ENCODE assay signal across 10 mouse cellular contexts in the genomic region with DNA sequence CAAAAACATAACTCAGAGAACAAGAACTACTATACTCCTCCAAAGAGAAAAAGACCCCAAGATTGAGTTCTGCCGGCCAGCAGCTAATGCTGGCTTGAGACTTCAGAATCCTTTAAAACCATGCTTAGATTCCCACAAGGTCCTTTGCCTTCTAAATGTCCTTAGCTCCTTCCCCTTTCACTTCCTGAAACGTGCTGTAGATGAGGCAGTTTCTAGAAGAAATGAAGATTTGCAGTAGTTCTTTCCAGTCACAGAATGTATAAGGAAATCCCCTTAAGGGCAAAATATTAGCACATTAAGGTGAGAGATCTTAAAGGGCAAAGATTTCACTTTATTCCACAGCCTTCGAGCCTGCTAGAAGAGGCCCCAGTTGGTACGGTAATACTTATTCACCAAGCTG. TPM values are rescaled to one million over a fixed set of nuclear protein-coding genes. Genes with fewer than 3 reads are reported as not detected.
DNase-seq lines count a peak whose midpoint lies in the region; ATAC-seq and TF ChIP-seq lines count a peak whose summit lies in the region.
"Had no signal": no experiment of that assay in that cellular context is flagged by ENCODE, and none has a peak within 500 bp of the region (broad histone marks: within the 10 kb centered on the region; RNA-seq: fewer than 3 reads in every experiment).

No protein-coding gene starts in this region.

- TF ChIP-seq RAD21 in MEL (IDR thresholded peaks at IDR 0.05; ENCODE audit: low read depth, low read length), result no peak

- H3K27ac ChIP-seq in kidney, embryonic 15.5 days, result peak overlapping the region; percentile 98
- H3K27ac ChIP-seq in MEL (ENCODE audit: control insufficient read depth, low read depth, low read length), result no peak overlapping the region
- peak overlapping the region; percentile 96 for H3K27ac ChIP-seq in embryonic facial prominence, embryonic 14.5 days (replicated peaks; ENCODE audit: low read depth, low read length)
- H3K27ac ChIP-seq in liver, postnatal 0 days (ENCODE audit: low read depth), result peak overlapping the region; percentile 92

- WGBS in kidney, embryonic 15.5 days, result 82% methylated on average over 4 of the region's 4 CpGs
- 79% methylated on average over 4 of the region's 4 CpGs for WGBS in embryonic facial prominence, embryonic 14.5 days
- 75% methylated on average over 4 of the region's 4 CpGs for WGBS in liver, postnatal 0 days (ENCODE audit: insufficient replicate concordance)

- no peak for TF ChIP-seq EP300 in MEL (IDR thresholded peaks at IDR 0.05; ENCODE audit: low read depth in 1 of 2, low read length in 2 of 2)
- TF ChIP-seq EP300 in liver, postnatal 0 days (IDR thresholded peaks at IDR 0.05; ENCODE audit: low read depth), result no peak

- TF ChIP-seq CTCF in MEL (IDR thresholded peaks at IDR 0.05 in 2 of 3, conservative IDR thresholded peaks at IDR 0.05 in 1 of 3; ENCODE audit: control insufficient read depth in 1 of 3, insufficient read depth in 1 of 3, low read depth in 2 of 3, low read length in 3 of 3, poor library complexity in 1 of 3, severe bottlenecking in 1 of 3), result no peak
- TF ChIP-seq CTCF in liver, postnatal 0 days (IDR thresholded peaks at IDR 0.05; ENCODE audit: low read depth), result no peak

- no peaks in the 10 kb centered on the region for H3K27me3 ChIP-seq in kidney, embryonic 15.5 days
- H3K27me3 ChIP-seq in MEL (ENCODE audit: control insufficient read depth in 1 of 2, insufficient read depth in 2 of 2, low read length in 2 of 2), result no peaks in the 10 kb centered on the region
- H3K27me3 ChIP-seq in embryonic facial prominence, embryonic 14.5 days (replicated peaks; ENCODE audit: control insufficient read depth, insufficient read depth, low read length), result no peaks in the 10 kb centered on the region
- no peaks in the 10 kb centered on the region for H3K27me3 ChIP-seq in liver, postnatal 0 days (ENCODE audit: insufficient read depth, low read length)
- H3K27me3 ChIP-seq: megakaryocyte, embryonic 14.5 days had no signal

- H3K9ac ChIP-seq in kidney, embryonic 15.5 days, result no peak overlapping the region
- no peak overlapping the region for H3K9ac ChIP-seq in MEL (ENCODE audit: control insufficient read depth, low read depth, low read length, poor library complexity, severe bottlenecking)
- H3K9ac ChIP-seq in embryonic facial prominence, embryonic 14.5 days (ENCODE audit: low read depth, low read length), result peak overlapping the region; percentile 81
- no peak overlapping the region for H3K9ac ChIP-seq in liver, postnatal 0 days (replicated peaks)

- no peak for TF ChIP-seq POLR2A in MEL (IDR thresholded peaks at IDR 0.05; ENCODE audit: control insufficient read depth in 1 of 2, insufficient read depth in 1 of 2, low read depth in 1 of 2, low read length in 2 of 2, poor library complexity in 1 of 2)

- H3K4me2 ChIP-seq in kidney, embryonic 15.5 days, result no peak overlapping the region
- H3K4me2 ChIP-seq in embryonic facial prominence, embryonic 14.5 days (ENCODE audit: low read depth, low read length), result peak overlapping the region; percentile 74
- no peak overlapping the region for H3K4me2 ChIP-seq in liver, postnatal 0 days (ENCODE audit: low read depth, low read length)

- H3K4me3 ChIP-seq in kidney, embryonic 15.5 days (replicated peaks), result peak overlapping the region; percentile 78; the same call in 1 of the 2 replicates
- no peak overlapping the region for H3K4me3 ChIP-seq in MEL (ENCODE audit: control insufficient read depth in 1 of 2, insufficient read depth in 1 of 2, low read depth in 2 of 2, low read length in 2 of 2)
- 0 out of 2 replicates have a peak overlapping the region, but pooled peaks have one; percentile 81 for H3K4me3 ChIP-seq in embryonic facial prominence, embryonic 14.5 days (ENCODE audit: low read depth, low read length)
- H3K4me3 ChIP-seq in liver, postnatal 0 days (ENCODE audit: low read depth, low read length), result no peak overlapping the region

- no peak for ATAC-seq in kidney, embryonic 15.5 days (replicated peaks; ENCODE audit: low FRiP score)
- no peak for ATAC-seq in embryonic facial prominence, embryonic 14.5 days (ENCODE audit: low read depth)
- ATAC-seq in liver, postnatal 0 days, result no peak

- no peaks in the 10 kb centered on the region for H3K9me3 ChIP-seq in kidney, embryonic 15.5 days (replicated peaks)
- H3K9me3 ChIP-seq in MEL (replicated peaks; ENCODE audit: insufficient read depth, low read length), result no peaks in the 10 kb centered on the region
- H3K9me3 ChIP-seq in embryonic facial prominence, embryonic 14.5 days (ENCODE audit: control insufficient read depth, low read length), result no peaks in the 10 kb centered on the region
- H3K9me3 ChIP-seq in liver, postnatal 0 days (ENCODE audit: low read length), result no peaks in the 10 kb centered on the region
- H3K9me3 ChIP-seq: megakaryocyte, embryonic 14.5 days had no signal

- peaks cover 14% of the 10 kb centered on the region for H3K4me1 ChIP-seq in kidney, embryonic 15.5 days
- H3K4me1 ChIP-seq in MEL (ENCODE audit: control insufficient read depth in 1 of 2, insufficient read depth in 2 of 2, low read length in 2 of 2), result peaks cover 4 to 6% of the 10 kb centered on the region in 2 experiments; a peak in 3 of 4 replicates
- peaks cover 14% of the 10 kb centered on the region for H3K4me1 ChIP-seq in embryonic facial prominence, embryonic 14.5 days (ENCODE audit: control insufficient read depth, insufficient read depth, low read length)
- H3K4me1 ChIP-seq in liver, postnatal 0 days (ENCODE audit: insufficient read depth), result peaks cover 13% of the 10 kb centered on the region

- peaks cover 10% of the 10 kb centered on the region for H3K79me2 ChIP-seq in MEL (ENCODE audit: control insufficient read depth, insufficient read depth, low read length, poor library complexity)

- DNase-seq in kidney, postnatal 14 days, result no peak
- DNase-seq in MEL (ENCODE audit: low read depth, low spot score), result peak; percentile 34
- DNase-seq in embryonic facial prominence, embryonic 14.5 days (ENCODE audit: low spot score), result no peak
- no peak for DNase-seq in liver, postnatal 0 days
- DNase-seq in thymus, postnatal 10 days (ENCODE audit: low spot score in 2 of 2), result no peak
- DNase-seq in adrenal gland, adult (ENCODE audit: inconsistent age in 2 of 2, low spot score in 1 of 2), result no peak
- no peak for DNase-seq in retina, postnatal 1 day
- DNase-seq: cerebellum, postnatal 36 days had no signal

- H3K36me3 ChIP-seq in kidney, embryonic 15.5 days, result peaks cover 60% of the 10 kb centered on the region
- H3K36me3 ChIP-seq in MEL (ENCODE audit: control insufficient read depth in 1 of 2, insufficient read depth in 2 of 2, low read length in 2 of 2), result peaks cover 19 to 28% of the 10 kb centered on the region in 2 experiments
- H3K36me3 ChIP-seq in embryonic facial prominence, embryonic 14.5 days (ENCODE audit: control insufficient read depth, insufficient read depth, low read length), result peaks cover 71% of the 10 kb centered on the region
- peaks cover 30% of the 10 kb centered on the region for H3K36me3 ChIP-seq in liver, postnatal 0 days (replicated peaks; ENCODE audit: insufficient read depth, low read length)

TF ChIP-seq in MEL, 35 proteins besides CTCF, POLR2A, EP300 and RAD21 (continues in another document):
- TF ChIP-seq HCFC1 (IDR thresholded peaks at IDR 0.05; ENCODE audit: low read depth, low read length) (no peak), MAFK (IDR thresholded peaks at IDR 0.05; ENCODE audit: borderline replicate concordance, low read depth, low read length) (no peak), NELFE (IDR thresholded peaks at IDR 0.05; ENCODE audit: low read depth, low read length) (no peak), GABPA (IDR thresholded peaks at IDR 0.05; ENCODE audit: low read depth, low read length) (no peak), TBP (IDR thresholded peaks at IDR 0.05; ENCODE audit: low read depth, low read length) (no peak), ZKSCAN1 (IDR thresholded peaks at IDR 0.05; ENCODE audit: low read depth, low read length) (no peak), MAZ (IDR thresholded peaks at IDR 0.05; ENCODE audit: low read depth, low read length) (no peak), KAT2A (conservative IDR thresholded peaks at IDR 0.05; ENCODE audit: low read depth, low read length) (no peak), CHD2 (IDR thresholded peaks at IDR 0.05; ENCODE audit: low read length) (no peak)

RNA-seq across cellular contexts. Expression of a gene that starts 1.2 kb away (rescaled TPM):
- polyA plus RNA-seq in kidney, embryonic 15.5 days (2015; fragmentation: Nextera tagmentation; extraction: Ambion mirVana), result 174 and 180 TPM in 2 replicates
- 232 and 318 TPM in 2 replicates for total RNA-seq in MEL (2012; rRNA removed)
- 100 to 1,000 TPM in 1 of 2 experiments, not detected in 1; 322 TPM for polyA plus RNA-seq in MEL (2012; ENCODE audit: insufficient read depth in 1 of 2, insufficient read length in 2 of 2, low read depth in 1 of 2, low replicate concordance in 2 of 2, missing spikeins in 1 of 2)
- 123 and 127 TPM in 2 replicates for polyA plus RNA-seq in embryonic facial prominence, embryonic 14.5 days (2014; fragmentation: Nextera tagmentation; extraction: Ambion mirVana)
- polyA plus RNA-seq in liver, postnatal 0 days (2015; fragmentation: Nextera tagmentation; extraction: Ambion mirVana), result 95.6 and 99.6 TPM in 2 replicates

RNA-seq across cellular contexts. Expression of a gene that starts 36.5 kb away (rescaled TPM):
- polyA plus RNA-seq in kidney, embryonic 15.5 days (2015; fragmentation: Nextera tagmentation; extraction: Ambion mirVana), result 11.9 and 13.2 TPM in 2 replicates
- 26.2 and 27.1 TPM in 2 replicates for total RNA-seq in MEL (2012; rRNA removed)
- 10 to 100 TPM in 1 of 2 experiments, not detected in 1; 44.7 TPM for polyA plus RNA-seq in MEL (2012; ENCODE audit: insufficient read depth in 1 of 2, insufficient read length in 2 of 2, low read depth in 1 of 2, low replicate concordance in 2 of 2, missing spikeins in 1 of 2)
- polyA plus RNA-seq in embryonic facial prominence, embryonic 14.5 days (2014; fragmentation: Nextera tagmentation; extraction: Ambion mirVana), result 22.5 and 23.8 TPM in 2 replicates
- 0.88 and 1.4 TPM in 2 replicates for polyA plus RNA-seq in liver, postnatal 0 days (2015; fragmentation: Nextera tagmentation; extraction: Ambion mirVana)

RNA-seq across cellular contexts. Expression of a gene that starts 51.6 kb away (rescaled TPM):
- polyA plus RNA-seq in kidney, embryonic 15.5 days (2015; fragmentation: Nextera tagmentation; extraction: Ambion mirVana), result 171 and 172 TPM in 2 replicates
- 152 and 161 TPM in 2 replicates for total RNA-seq in MEL (2012; rRNA removed)
- 100 to 1,000 TPM; 184 to 227 TPM for polyA plus RNA-seq in MEL (2012; ENCODE audit: insufficient read depth in 1 of 2, insufficient read length in 2 of 2, low read depth in 1 of 2, low replicate concordance in 2 of 2, missing spikeins in 1 of 2)
- polyA plus RNA-seq in embryonic facial prominence, embryonic 14.5 days (2014; fragmentation: Nextera tagmentation; extraction: Ambion mirVana), result 144 TPM in 2 replicates
- 64.6 and 66.7 TPM in 2 replicates for polyA plus RNA-seq in liver, postnatal 0 days (2015; fragmentation: Nextera tagmentation; extraction: Ambion mirVana)

RNA-seq across cellular contexts. Expression of a gene that starts 52.6 kb away (rescaled TPM):
- polyA plus RNA-seq in kidney, embryonic 15.5 days (2015; fragmentation: Nextera tagmentation; extraction: Ambion mirVana), result 197 and 201 TPM in 2 replicates
- total RNA-seq in MEL (2012; rRNA removed), result 102 and 107 TPM in 2 replicates
- polyA plus RNA-seq in MEL (2012; ENCODE audit: insufficient read depth in 1 of 2, insufficient read length in 2 of 2, low read depth in 1 of 2, low replicate concordance in 2 of 2, missing spikeins in 1 of 2), result 100 to 1,000 TPM; 247 to 442 TPM
- polyA plus RNA-seq in embryonic facial prominence, embryonic 14.5 days (2014; fragmentation: Nextera tagmentation; extraction: Ambion mirVana), result 207 and 211 TPM in 2 replicates
- polyA plus RNA-seq in liver, postnatal 0 days (2015; fragmentation: Nextera tagmentation; extraction: Ambion mirVana), result 57.4 TPM in 2 replicates

Comparison
In these comparisons a context has a peak if more than half of its experiments do, and no peak if none do; other contexts are left out.
1. H3K4me3 ChIP-seq: peak in kidney, embryonic 15.5 days (single experiment) and embryonic facial prominence, embryonic 14.5 days (single experiment); none in MEL (0 of 2) and liver, postnatal 0 days (single experiment).